Comparison of ENCODE assay signal across 10 mouse cellular contexts in the genomic region with DNA sequence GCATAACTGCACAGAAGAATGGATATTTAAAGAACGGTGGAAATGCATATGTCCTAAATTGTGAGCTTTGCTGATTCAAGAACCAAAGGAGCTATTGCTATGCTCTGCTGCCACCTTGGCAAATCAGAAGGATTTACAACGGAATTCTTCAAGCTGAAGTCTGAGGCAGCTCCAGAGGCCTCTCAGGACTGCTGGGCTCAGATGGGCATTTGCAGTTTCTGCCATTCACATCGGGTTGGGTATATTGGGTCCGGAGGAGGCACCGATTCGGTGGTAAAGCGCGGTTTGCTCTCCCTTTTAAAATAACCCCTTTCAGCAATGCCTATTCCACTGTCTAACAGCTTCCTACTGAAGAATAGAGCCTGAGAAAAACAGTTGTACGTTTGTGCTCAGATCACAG. TPM values are rescaled to one million over a fixed set of nuclear protein-coding genes. Genes with fewer than 3 reads are reported as not detected.
DNase-seq lines count a peak whose midpoint lies in the region; ATAC-seq and TF ChIP-seq lines count a peak whose summit lies in the region.
"Had no signal": no experiment of that assay in that cellular context is flagged by ENCODE, and none has a peak within 500 bp of the region (broad histone marks: within the 10 kb centered on the region; RNA-seq: fewer than 3 reads in every experiment).

No protein-coding gene starts in this region.

- peak; percentile 10 to 15 for DNase-seq in cerebellum, postnatal 25 days
- DNase-seq in 416B (ENCODE audit: low read depth): peak; percentile 65
- DNase-seq in hindbrain, postnatal 0 days (ENCODE audit: low spot score): peak; percentile 86
- peak; percentile 18 for DNase-seq in lung, postnatal 14 days
- DNase-seq in telencephalon, adult 2 months (ENCODE audit: low read depth, low spot score): peak; percentile 83
- no peak for DNase-seq in testis, postnatal 14 days (ENCODE audit: low spot score)

- no peaks in the 10 kb centered on the region for H3K9me3 ChIP-seq in embryonic facial prominence, embryonic 13.5 days
- no peaks in the 10 kb centered on the region for H3K9me3 ChIP-seq in hindbrain, postnatal 0 days (ENCODE audit: low read length)
- H3K9me3 ChIP-seq: embryonic facial prominence, embryonic 15.5 days; liver, embryonic 15.5 days had no signal

- H3K27me3 ChIP-seq in embryonic facial prominence, embryonic 13.5 days: peaks cover 7% of the 10 kb centered on the region
- no peaks in the 10 kb centered on the region for H3K27me3 ChIP-seq in hindbrain, postnatal 0 days (ENCODE audit: insufficient read depth, low read length)

- TF ChIP-seq CTCF in hindbrain, postnatal 0 days (IDR thresholded peaks at IDR 0.05; ENCODE audit: low read depth): peak; percentile 85

- H3K9ac ChIP-seq in embryonic facial prominence, embryonic 13.5 days: no peak overlapping the region
- H3K9ac ChIP-seq in hindbrain, postnatal 0 days (replicated peaks; ENCODE audit: low read length): no peak overlapping the region
- H3K9ac ChIP-seq: embryonic facial prominence, embryonic 15.5 days; liver, embryonic 15.5 days had no signal

- 4% methylated on average over 9 of the region's 9 CpGs for WGBS in embryonic facial prominence, embryonic 13.5 days
- WGBS in hindbrain, postnatal 0 days: 7% methylated on average over 9 of the region's 9 CpGs

- peaks cover 25% of the 10 kb centered on the region for H3K4me1 ChIP-seq in embryonic facial prominence, embryonic 13.5 days
- H3K4me1 ChIP-seq in hindbrain, postnatal 0 days (ENCODE audit: insufficient read depth, low read length): 0 out of 2 replicates have a peak, but pooled peaks cover 6% of the 10 kb centered on the region
- H3K4me1 ChIP-seq: liver, embryonic 15.5 days had no signal

- no peaks in the 10 kb centered on the region for H3K36me3 ChIP-seq in embryonic facial prominence, embryonic 13.5 days
- H3K36me3 ChIP-seq in hindbrain, postnatal 0 days (ENCODE audit: insufficient read depth, low read length): no peaks in the 10 kb centered on the region
- H3K36me3 ChIP-seq: embryonic facial prominence, embryonic 15.5 days; liver, embryonic 15.5 days had no signal

- ATAC-seq in cerebellum, adult (ENCODE audit: insufficient number of reproducible peaks, low FRiP score, low TSS enrichment): no peak
- ATAC-seq in embryonic facial prominence, embryonic 13.5 days (ENCODE audit: insufficient number of reproducible peaks, insufficient read depth, low FRiP score, low TSS enrichment, low read depth): no peak
- no peak for ATAC-seq in hindbrain, postnatal 0 days

- H3K4me2 ChIP-seq in embryonic facial prominence, embryonic 13.5 days: peak overlapping the region; percentile 91
- peak overlapping the region; percentile 75 for H3K4me2 ChIP-seq in hindbrain, postnatal 0 days (ENCODE audit: low read depth, low read length)
- H3K4me2 ChIP-seq: liver, embryonic 15.5 days had no signal

- no peak overlapping the region for H3K27ac ChIP-seq in embryonic facial prominence, embryonic 13.5 days
- no peak overlapping the region for H3K27ac ChIP-seq in hindbrain, postnatal 0 days
- H3K27ac ChIP-seq: embryonic facial prominence, embryonic 15.5 days; liver, embryonic 15.5 days had no signal

- peak overlapping the region; percentile 9; the same call in 1 of the 2 replicates for H3K4me3 ChIP-seq in embryonic facial prominence, embryonic 13.5 days
- no peak overlapping the region for H3K4me3 ChIP-seq in hindbrain, postnatal 0 days (ENCODE audit: low read length)
- H3K4me3 ChIP-seq: liver, embryonic 15.5 days had no signal

RNA-seq across cellular contexts. Expression of a gene that starts 1.2 kb away (rescaled TPM):
- polyA plus RNA-seq in embryonic facial prominence, embryonic 13.5 days (2015; fragmentation: Nextera tagmentation; extraction: Ambion mirVana): 35.9 and 38.3 TPM in 2 replicates
- total RNA-seq in hindbrain, postnatal 0 days (2014; rRNA removed): 34.4 and 40.9 TPM in 2 replicates
- 11.7 and 12.5 TPM in 2 replicates for polyA plus RNA-seq in hindbrain, postnatal 0 days (2015; fragmentation: Nextera tagmentation; extraction: Ambion mirVana)
